In the genomic region with DNA sequence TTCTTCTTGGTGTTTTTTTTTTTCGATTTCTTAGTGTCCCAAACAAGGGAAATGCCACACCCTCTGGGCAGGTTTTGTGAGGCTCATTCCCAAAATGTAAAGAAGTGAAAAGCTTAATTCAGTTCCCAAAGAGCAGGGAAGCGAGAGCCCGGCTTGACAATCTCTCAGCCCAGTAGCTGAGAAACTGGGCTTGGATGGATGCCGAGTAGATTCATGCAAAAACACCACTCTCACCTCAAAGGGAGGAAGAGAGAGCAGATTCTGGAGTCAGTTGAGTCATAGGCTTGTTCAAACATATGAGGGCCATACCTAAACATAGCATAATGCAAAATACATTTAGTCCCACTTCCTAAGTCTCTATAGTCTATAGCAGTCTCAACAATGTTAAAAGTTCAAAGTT, we compare ENCODE assay signal across 26 mouse cellular contexts. TPM values are rescaled to one million over a fixed set of nuclear protein-coding genes. Genes with fewer than 3 reads are reported as not detected.
A peak's percentile ranks its signal among the peaks of the same experiment; 100 is the strongest.
DNase-seq lines count a peak whose midpoint lies in the region; ATAC-seq and TF ChIP-seq lines count a peak whose summit lies in the region.
"Had no signal": no experiment of that assay in that cellular context is flagged by ENCODE, and none has a peak within 500 bp of the region (broad histone marks: within the 10 kb centered on the region; RNA-seq: fewer than 3 reads in every experiment).

No protein-coding gene starts in this region.

- no peak for TF ChIP-seq RAD21 in CH12.LX (IDR thresholded peaks at IDR 0.05; ENCODE audit: low read depth, low read length)

- H3K4me2 ChIP-seq in CH12.LX (ENCODE audit: insufficient read depth, low read depth, poor library complexity, severe bottlenecking), result no peak overlapping the region
- H3K4me2 ChIP-seq in heart, embryonic 12.5 days, result no peak overlapping the region
- H3K4me2 ChIP-seq: embryonic facial prominence, embryonic 13.5 days; embryonic facial prominence, embryonic 15.5 days; forebrain, embryonic 12.5 days had no signal

- peaks cover 11% of the 10 kb centered on the region for H3K27me3 ChIP-seq in CH12.LX (replicated peaks)
- no peaks in the 10 kb centered on the region for H3K27me3 ChIP-seq in heart, embryonic 12.5 days (replicated peaks)
- H3K27me3 ChIP-seq: embryonic facial prominence, embryonic 13.5 days; embryonic facial prominence, embryonic 15.5 days; forebrain, embryonic 12.5 days; Patski had no signal

- dilution Hi-C loops in CH12.LX (cut with MboI; ENCODE audit: extremely low pct_ligation_motif_present, extremely low pct_unique_long_range_greater_than_20kb, low sequenced_read_pairs), result no loop called here

- no peak for DNase-seq in CH12.LX (ENCODE audit: extremely low read depth)
- peak; percentile 75 for DNase-seq in brain, adult 2 months (ENCODE audit: low read depth, low spot score)
- no peak for DNase-seq in spleen, adult 18-20 months
- DNase-seq: adrenal gland, adult 2 months; adrenal gland, postnatal 10 days; adrenal gland, postnatal 25 days; B cell, adult 2 months; cerebellum, adult 11-12 months; cerebellum, adult 8-10 months; cerebellum, adult 9-11 months; cerebellum, postnatal 14 days; cerebellum, postnatal 36 days; embryo, embryonic 11 days had no signal

- no peak for TF ChIP-seq EP300 in CH12.LX (IDR thresholded peaks at IDR 0.05; ENCODE audit: low read length)

- no peaks in the 10 kb centered on the region for H3K79me2 ChIP-seq in CH12.LX (replicated peaks; ENCODE audit: control insufficient read depth, extremely low read depth, insufficient read depth, poor library complexity, severe bottlenecking)

- no peak overlapping the region for H3K9ac ChIP-seq in CH12.LX (ENCODE audit: insufficient read depth, low read depth)
- no peak overlapping the region for H3K9ac ChIP-seq in heart, embryonic 12.5 days
- H3K9ac ChIP-seq: embryonic facial prominence, embryonic 13.5 days; embryonic facial prominence, embryonic 15.5 days; forebrain, embryonic 12.5 days had no signal

- H3K4me3 ChIP-seq in CH12.LX (replicated peaks in 1 of 3; ENCODE audit: low read depth in 2 of 3, low read length in 2 of 3, poor library complexity in 1 of 3), result no peak overlapping the region
- H3K4me3 ChIP-seq in heart, embryonic 12.5 days, result no peak overlapping the region
- H3K4me3 ChIP-seq: embryonic facial prominence, embryonic 13.5 days; embryonic facial prominence, embryonic 15.5 days; erythroblast, embryonic 14.5 days; forebrain, embryonic 10.5 days; forebrain, embryonic 12.5 days had no signal

- in situ Hi-C loops in CH12.LX (cut with MboI; ENCODE audit: low pct_ligation_motif_present, low pct_unique_long_range_greater_than_20kb, low sequenced_read_pairs), result no loop called here

- WGBS in heart, embryonic 12.5 days, result 72% methylated on average over 4 of the region's 4 CpGs

- peaks cover 9 to 26% of the 10 kb centered on the region in 2 experiments for H3K4me1 ChIP-seq in CH12.LX (ENCODE audit: control insufficient read depth in 1 of 2, insufficient read depth in 2 of 2)
- H3K4me1 ChIP-seq in heart, embryonic 12.5 days (replicated peaks), result peaks cover 9% of the 10 kb centered on the region
- H3K4me1 ChIP-seq: embryonic facial prominence, embryonic 13.5 days; embryonic facial prominence, embryonic 15.5 days; forebrain, embryonic 10.5 days; forebrain, embryonic 12.5 days had no signal

- no peak for ATAC-seq in activated CD4-positive, CD25-positive, alpha-beta regulatory T cell, adult 4 months
- no peak for ATAC-seq in heart, embryonic 12.5 days (ENCODE audit: insufficient number of reproducible peaks, low FRiP score)
- ATAC-seq: CD4-positive, CD25-positive, alpha-beta regulatory T cell, adult 4 months; forebrain, embryonic 14.5 days; forebrain, embryonic 16.5 days; Patski had no signal

- TF ChIP-seq POLR2A in CH12.LX (IDR thresholded peaks at IDR 0.05; ENCODE audit: low read depth, low read length), result no peak

- H3K27ac ChIP-seq in CH12.LX (ENCODE audit: insufficient read depth, low read depth), result no peak overlapping the region
- H3K27ac ChIP-seq in heart, embryonic 12.5 days (ENCODE audit: poor library complexity, severe bottlenecking), result no peak overlapping the region
- H3K27ac ChIP-seq: embryonic facial prominence, embryonic 13.5 days; embryonic facial prominence, embryonic 15.5 days; forebrain, embryonic 10.5 days; forebrain, embryonic 12.5 days had no signal

- no peak for TF ChIP-seq CTCF in CH12.LX (conservative IDR thresholded peaks at IDR 0.05 in 1 of 2, IDR thresholded peaks at IDR 0.05 in 1 of 2; ENCODE audit: low read depth in 2 of 2, low read length in 2 of 2)

- H3K36me3 ChIP-seq in CH12.LX (replicated peaks in 1 of 2; ENCODE audit: control insufficient read depth in 1 of 2, insufficient read depth in 1 of 2, low read length in 1 of 2), result no peaks in the 10 kb centered on the region
- H3K36me3 ChIP-seq in heart, embryonic 12.5 days, result no peaks in the 10 kb centered on the region
- H3K36me3 ChIP-seq: embryonic facial prominence, embryonic 13.5 days; embryonic facial prominence, embryonic 15.5 days; forebrain, embryonic 10.5 days; forebrain, embryonic 12.5 days had no signal

- no peaks in the 10 kb centered on the region for H3K9me3 ChIP-seq in CH12.LX (replicated peaks; ENCODE audit: low read length)
- H3K9me3 ChIP-seq in heart, embryonic 12.5 days (replicated peaks), result no peaks in the 10 kb centered on the region
- H3K9me3 ChIP-seq: embryonic facial prominence, embryonic 13.5 days; embryonic facial prominence, embryonic 15.5 days; forebrain, embryonic 10.5 days; forebrain, embryonic 12.5 days had no signal

TF ChIP-seq in CH12.LX, 34 proteins besides CTCF, POLR2A, EP300 and RAD21:
- TF ChIP-seq MAFK (IDR thresholded peaks at IDR 0.05; ENCODE audit: insufficient replicate concordance, low read length), result no peak
- TF ChIP-seq IRF4 (IDR thresholded peaks at IDR 0.05; ENCODE audit: low read depth, low read length), result peak; percentile 47

RNA-seq across cellular contexts. Expression of a gene that starts 8.3 kb away (rescaled TPM):
- 5.4 and 11.5 TPM in 2 replicates for total RNA-seq in CH12.LX (2012; rRNA removed)
- total RNA-seq in CH12.LX (2014; rRNA removed), result 6.8 and 7.6 TPM in 2 replicates
- 3.0 and 3.1 TPM in 2 replicates for polyA plus RNA-seq in CH12.LX (2012; ENCODE audit: insufficient read length, low read depth)
- 1 to 10 TPM; 1.7 TPM for polyA plus RNA-seq in activated CD4-positive, CD25-positive, alpha-beta regulatory T cell, adult 4 months (2017; shearing (Covaris generic))
- polyA plus RNA-seq in heart, embryonic 12.5 days (2016; fragmentation: Nextera tagmentation; extraction: Ambion mirVana), result 17.7 and 18.4 TPM in 2 replicates

RNA-seq across cellular contexts. Expression of a gene that starts 24.4 kb away (rescaled TPM):
- total RNA-seq in CH12.LX (2012; rRNA removed), result 4.1 and 5.5 TPM in 2 replicates
- 5.3 and 6.2 TPM in 2 replicates for total RNA-seq in CH12.LX (2014; rRNA removed)
- 2.7 and 3.0 TPM in 2 replicates for polyA plus RNA-seq in CH12.LX (2012; ENCODE audit: insufficient read length, low read depth)
- polyA plus RNA-seq in activated CD4-positive, CD25-positive, alpha-beta regulatory T cell, adult 4 months (2017; shearing (Covaris generic)), result 10 to 100 TPM; 14.2 to 37.7 TPM
- polyA plus RNA-seq in heart, embryonic 12.5 days (2016; fragmentation: Nextera tagmentation; extraction: Ambion mirVana), result 218 TPM in 2 replicates
- total RNA-seq: common myeloid progenitor, adult 5-6 weeks; MEL had no signal

RNA-seq across cellular contexts. Expression of a gene that starts 27.4 kb away (rescaled TPM):
- total RNA-seq in CH12.LX (2012; rRNA removed) (0.34 and 1.2 TPM in 2 replicates), CH12.LX (2014; rRNA removed) (0.24 and 0.50 TPM in 2 replicates)
- polyA plus RNA-seq in CH12.LX (2012; ENCODE audit: insufficient read length, low read depth), result 0.33 and 0.54 TPM in 2 replicates
- polyA plus RNA-seq in activated CD4-positive, CD25-positive, alpha-beta regulatory T cell, adult 4 months (2017; shearing (Covaris generic)), result 1 to 10 TPM in 1 of 2 experiments, not detected in 1; 1.1 TPM
- 0.39 and 0.46 TPM in 2 replicates for polyA plus RNA-seq in heart, embryonic 12.5 days (2016; fragmentation: Nextera tagmentation; extraction: Ambion mirVana)
- polyA plus RNA-seq: erythroblast, embryonic 14.5 days had no signal

RNA-seq across cellular contexts. Expression of a gene that starts 45.4 kb away (rescaled TPM):
- total RNA-seq in CH12.LX (2012; rRNA removed) (76.2 and 91.3 TPM in 2 replicates), CH12.LX (2014; rRNA removed) (83.0 and 87.9 TPM in 2 replicates)
- 125 and 150 TPM in 2 replicates for polyA plus RNA-seq in CH12.LX (2012; ENCODE audit: insufficient read length, low read depth)
- 100 to 1,000 TPM; 193 to 282 TPM for polyA plus RNA-seq in activated CD4-positive, CD25-positive, alpha-beta regulatory T cell, adult 4 months (2017; shearing (Covaris generic))
- 72.3 and 78.7 TPM in 2 replicates for polyA plus RNA-seq in heart, embryonic 12.5 days (2016; fragmentation: Nextera tagmentation; extraction: Ambion mirVana)

RNA-seq across cellular contexts. Expression of a gene that starts 53.8 kb away (rescaled TPM):
- total RNA-seq in CH12.LX (2012; rRNA removed) (143 and 198 TPM in 2 replicates), CH12.LX (2014; rRNA removed) (135 and 150 TPM in 2 replicates)
- 132 and 142 TPM in 2 replicates for polyA plus RNA-seq in CH12.LX (2012; ENCODE audit: insufficient read length, low read depth)
- polyA plus RNA-seq in activated CD4-positive, CD25-positive, alpha-beta regulatory T cell, adult 4 months (2017; shearing (Covaris generic)), result 100 to 1,000 TPM; 252 to 334 TPM
- polyA plus RNA-seq in heart, embryonic 12.5 days (2016; fragmentation: Nextera tagmentation; extraction: Ambion mirVana), result 23.7 and 26.3 TPM in 2 replicates
